Mouse (Mus musculus) myocyte (in vitro differentiated cells): ENCODE results near the gene Plxnb1. TPM values are rescaled to one million over a fixed set of nuclear protein-coding genes. Genes with fewer than 3 reads are reported as not detected.

Experiments
- H3K27me3 ChIP-seq: one replicate; pipeline ENCODE4 v1.6.1; 2011; ENCODE audit not compliant: control insufficient read depth, insufficient read depth, insufficient read length
- H3K36me3 ChIP-seq: one replicate; pipeline ENCODE4 v1.6.1; 2011; ENCODE audit not compliant: control insufficient read depth, insufficient read depth
- H3K4me2 ChIP-seq: one replicate; pipeline ENCODE4 v1.6.1; 2011; ENCODE audit warnings: low read depth, control low read depth
- H3K4me3 ChIP-seq: one replicate; pipeline ENCODE4 v1.5.1; 2011; ENCODE audit warnings: mild to moderate bottlenecking, control low read depth, moderate library complexity
- H3K79me2 ChIP-seq: one replicate; pipeline ENCODE4 v1.6.1; 2011; ENCODE audit not compliant: control insufficient read depth, insufficient read depth
- H3ac ChIP-seq: one replicate; pipeline ENCODE4 v1.6.1; 2011; ENCODE audit not compliant: control insufficient read depth, insufficient read length
- CEBPB ChIP-seq: IDR thresholded peaks from 2 replicates; pipeline ENCODE4 v1.6.1; 2011; ENCODE audit warnings: mild to moderate bottlenecking, moderate library complexity; ENCODE audit not compliant: poor library complexity, insufficient read depth, severe bottlenecking
- E2F4 ChIP-seq: IDR thresholded peaks from one replicate; pipeline ENCODE4 v1.6.1; 2011; ENCODE audit warnings: mild to moderate bottlenecking, control low read depth, moderate library complexity; ENCODE audit not compliant: insufficient read depth
- MAX ChIP-seq: IDR thresholded peaks from one replicate; pipeline ENCODE4 v1.6.1; 2011; ENCODE audit warnings: low read depth, mild to moderate bottlenecking, control low read depth
- MYOD1 ChIP-seq, 3 experiments: IDR thresholded peaks; one replicate each; pipeline ENCODE4 v1.6.1; 2011; ENCODE audit warnings: control low read depth in 2 of 3, low read depth in 2 of 3, mild to moderate bottlenecking in 2 of 3, moderate library complexity in 1 of 3; ENCODE audit not compliant: insufficient read length in 2 of 3, control insufficient read depth in 1 of 3
- MYOG ChIP-seq, 3 experiments: IDR thresholded peaks; one replicate each; pipeline ENCODE4 v1.6.1; 2011; ENCODE audit warnings: control low read depth in 2 of 3, low read depth in 2 of 3, mild to moderate bottlenecking in 2 of 3; ENCODE audit not compliant: insufficient read length in 2 of 3, control insufficient read depth in 1 of 3, insufficient read depth in 1 of 3
- POLR2A ChIP-seq: IDR thresholded peaks from one replicate; pipeline ENCODE4 v1.6.1; 2011; ENCODE audit warnings: low read depth, mild to moderate bottlenecking, control low read depth, moderate library complexity; ENCODE audit not compliant: insufficient read length
- POLR2AphosphoS2 ChIP-seq: IDR thresholded peaks from one replicate; pipeline ENCODE4 v1.6.1; 2011; ENCODE audit warnings: low read depth, control low read depth; ENCODE audit not compliant: insufficient read length
- REST ChIP-seq: IDR thresholded peaks from one replicate; pipeline ENCODE4 v1.6.1; 2011; ENCODE audit warnings: mild to moderate bottlenecking, control low read depth, moderate library complexity; ENCODE audit not compliant: insufficient read depth, insufficient read length
- SRF ChIP-seq: IDR thresholded peaks from one replicate; pipeline ENCODE4 v1.6.1; 2011; ENCODE audit warnings: low read depth; ENCODE audit not compliant: control insufficient read depth, insufficient read length
- TCF12 ChIP-seq: IDR thresholded peaks from one replicate; pipeline ENCODE4 v1.6.1; 2011; ENCODE audit warnings: mild to moderate bottlenecking, control low read depth; ENCODE audit not compliant: poor library complexity, insufficient read depth, severe bottlenecking
- TCF3 ChIP-seq: IDR thresholded peaks from one replicate; pipeline ENCODE4 v1.6.1; 2011; ENCODE audit warnings: low read depth, control low read depth; ENCODE audit not compliant: insufficient read length
- USF1 ChIP-seq: IDR thresholded peaks from one replicate; pipeline ENCODE4 v1.6.1; 2011; ENCODE audit warnings: low read depth, mild to moderate bottlenecking, control low read depth, moderate library complexity
- polyA plus RNA-seq: library from polyadenylated mRNA; unstranded; fragments of >200 nt; fragmentation: generic; extraction: Trizol; gene quantifications from one replicate; pipeline ENCODE4 v1.2.1, GENCODE M21; 2012; ENCODE audit warnings: missing spikeins

Plxnb1 gene
- polyA plus RNA-seq, 1 experiment = 6.1 TPM

DNA sequence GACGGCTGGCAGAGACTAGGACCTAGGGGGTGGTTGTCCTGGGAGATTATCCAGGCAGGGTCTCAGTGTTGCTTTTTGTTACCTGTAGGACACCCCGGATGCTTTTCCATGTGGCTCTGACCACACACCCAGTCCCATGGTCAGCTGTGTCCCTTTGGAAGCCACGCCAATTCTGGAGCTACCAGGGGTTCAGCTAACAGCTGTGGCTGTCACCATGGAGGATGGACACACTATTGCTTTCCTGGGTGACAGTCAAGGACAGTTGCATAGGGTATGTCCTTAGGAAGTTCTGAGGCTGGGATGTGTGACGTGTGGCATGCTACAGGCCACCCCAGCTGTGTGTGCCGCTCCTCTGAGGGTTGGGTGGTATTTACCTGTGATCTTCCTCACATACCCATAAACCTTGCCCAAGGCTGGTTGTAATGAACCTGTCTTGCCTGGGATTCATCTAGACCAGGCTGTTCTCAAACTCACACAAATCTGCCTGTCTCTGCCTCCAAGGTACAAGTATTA lies 6.8 kb downstream of the Plxnb1 start:
- Histone ChIP-seq H3K4me2 (no peak overlapping the region), H3K79me2 (no peaks in the 10 kb centered on the region), H3K4me3 (no peak overlapping the region), H3ac (no peak overlapping the region), H3K36me3 (no peaks in the 10 kb centered on the region), H3K27me3 (no peaks in the 10 kb centered on the region)
- TF ChIP-seq POLR2AphosphoS2 = no peak
- TF ChIP-seq MYOG (IDR thresholded peaks at IDR 0.05; ENCODE audit: control insufficient read depth in 1 of 3, insufficient read depth in 1 of 3, insufficient read length in 2 of 3, low read depth in 2 of 3) = no peak
- TF ChIP-seq REST = no peak
- TF ChIP-seq MAX = no peak
- TF ChIP-seq CEBPB = no peak
- TF ChIP-seq TCF3 = no peak
- no peak for TF ChIP-seq POLR2A
- TF ChIP-seq USF1 = no peak
- TF ChIP-seq MYOD1 (IDR thresholded peaks at IDR 0.05; ENCODE audit: control insufficient read depth in 1 of 3, insufficient read length in 2 of 3, low read depth in 2 of 3) = no peak
- TF ChIP-seq TCF12 = no peak

DNA sequence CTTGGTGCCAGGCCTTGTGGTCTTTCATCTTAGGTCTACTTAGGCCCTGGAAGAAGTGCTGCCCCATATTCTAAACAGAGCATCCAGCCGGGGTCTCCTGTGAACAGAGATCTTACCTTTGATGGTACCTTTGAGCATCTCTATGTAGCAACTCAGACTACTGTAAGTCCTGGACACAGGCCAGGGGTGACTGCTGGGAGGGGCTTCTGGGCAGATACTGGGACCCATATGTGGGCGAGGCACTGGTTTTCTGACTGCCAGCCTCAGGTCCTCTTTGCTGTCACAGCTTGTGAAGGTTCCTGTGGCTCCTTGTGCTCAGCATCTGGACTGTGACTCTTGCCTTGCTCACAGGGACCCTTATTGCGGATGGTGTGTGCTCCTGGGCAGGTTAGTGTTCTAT lies 7.4 kb downstream of the Plxnb1 start:
- no peaks in the 10 kb centered on the region for H3K36me3 ChIP-seq
- no peaks in the 10 kb centered on the region for H3K27me3 ChIP-seq
- no peak overlapping the region for H3K4me2 ChIP-seq
- TF ChIP-seq POLR2AphosphoS2 (no peak), CEBPB (no peak), REST (no peak), TCF3 (no peak), E2F4 (no peak), TCF12 (no peak), SRF (no peak), MYOG (IDR thresholded peaks at IDR 0.05; ENCODE audit: control insufficient read depth in 1 of 3, insufficient read depth in 1 of 3, insufficient read length in 2 of 3, low read depth in 2 of 3) (no peak), MAX (no peak), MYOD1 (IDR thresholded peaks at IDR 0.05; ENCODE audit: control insufficient read depth in 1 of 3, insufficient read length in 2 of 3, low read depth in 2 of 3) (no peak), USF1 (no peak), POLR2A (no peak)
- H3K79me2 ChIP-seq = no peaks in the 10 kb centered on the region
- no peak overlapping the region for H3K4me3 ChIP-seq
- H3ac ChIP-seq = no peak overlapping the region

DNA sequence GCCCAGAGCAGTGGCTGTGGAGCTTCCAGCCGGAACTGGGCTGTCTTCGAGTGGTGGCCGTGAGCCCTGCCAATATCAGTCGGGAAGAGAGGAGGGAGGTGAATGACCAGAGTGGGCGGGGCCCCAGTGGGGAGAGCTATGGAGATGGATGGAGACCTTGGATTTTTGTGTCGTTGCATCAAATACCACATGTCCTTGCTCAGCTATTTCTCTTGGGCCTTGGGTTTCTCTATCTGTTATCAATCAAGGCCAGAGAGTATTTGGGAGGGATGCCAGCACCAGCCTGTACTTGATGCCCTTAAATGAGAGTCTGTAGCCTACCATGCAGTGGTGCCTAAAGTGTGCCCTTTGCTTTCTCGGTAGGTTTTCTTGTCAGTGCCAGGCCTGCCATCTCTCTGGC lies 8.1 kb downstream of the Plxnb1 start:
- Histone ChIP-seq H3K4me3 (no peak overlapping the region), H3K36me3 (no peaks in the 10 kb centered on the region), H3K4me2 (no peak overlapping the region), H3ac (no peak overlapping the region), H3K79me2 (no peaks in the 10 kb centered on the region), H3K27me3 (no peaks in the 10 kb centered on the region)
- TF ChIP-seq SRF = no peak
- TF ChIP-seq TCF3 = no peak
- TF ChIP-seq USF1 = no peak
- no peak for TF ChIP-seq CEBPB
- TF ChIP-seq MYOD1 (IDR thresholded peaks at IDR 0.05; ENCODE audit: control insufficient read depth in 1 of 3, insufficient read length in 2 of 3, low read depth in 2 of 3) = no peak
- no peak for TF ChIP-seq POLR2AphosphoS2
- TF ChIP-seq MAX = no peak

DNA sequence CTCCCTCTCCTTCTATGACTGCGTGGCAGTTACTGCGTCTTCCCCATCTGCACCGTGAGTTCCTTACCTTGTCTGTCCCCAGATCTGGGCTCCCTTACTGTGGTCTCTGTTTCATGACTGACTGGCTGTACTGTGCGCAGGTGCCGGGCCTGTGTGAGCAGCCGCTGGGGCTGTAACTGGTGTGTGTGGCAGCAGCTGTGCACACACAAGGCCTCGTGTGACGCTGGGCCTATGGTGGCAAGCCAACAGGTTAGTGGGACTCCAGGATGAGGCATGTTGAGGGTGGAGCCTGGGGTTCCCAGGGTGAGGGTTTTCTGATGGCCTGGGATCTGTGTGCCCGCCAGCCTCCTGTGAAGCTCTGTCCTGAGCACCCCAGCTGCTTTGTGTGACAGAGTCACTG lies 8.9 kb downstream of the Plxnb1 start:
- Histone ChIP-seq H3K4me3 (no peak overlapping the region), H3ac (no peak overlapping the region), H3K36me3 (no peaks in the 10 kb centered on the region), H3K79me2 (no peaks in the 10 kb centered on the region), H3K27me3 (no peaks in the 10 kb centered on the region), H3K4me2 (no peak overlapping the region)
- TF ChIP-seq E2F4 = no peak
- TF ChIP-seq POLR2AphosphoS2 = no peak
- TF ChIP-seq MAX = no peak
- no peak for TF ChIP-seq REST
- TF ChIP-seq CEBPB = no peak
- no peak for TF ChIP-seq TCF3
- no peak for TF ChIP-seq MYOD1 (IDR thresholded peaks at IDR 0.05; ENCODE audit: control insufficient read depth in 1 of 3, insufficient read length in 2 of 3, low read depth in 2 of 3)
- TF ChIP-seq SRF = no peak
- TF ChIP-seq TCF12 = no peak
- no peak for TF ChIP-seq USF1
- no peak for TF ChIP-seq MYOG (IDR thresholded peaks at IDR 0.05; ENCODE audit: control insufficient read depth in 1 of 3, insufficient read depth in 1 of 3, insufficient read length in 2 of 3, low read depth in 2 of 3)
- TF ChIP-seq POLR2A = no peak

DNA sequence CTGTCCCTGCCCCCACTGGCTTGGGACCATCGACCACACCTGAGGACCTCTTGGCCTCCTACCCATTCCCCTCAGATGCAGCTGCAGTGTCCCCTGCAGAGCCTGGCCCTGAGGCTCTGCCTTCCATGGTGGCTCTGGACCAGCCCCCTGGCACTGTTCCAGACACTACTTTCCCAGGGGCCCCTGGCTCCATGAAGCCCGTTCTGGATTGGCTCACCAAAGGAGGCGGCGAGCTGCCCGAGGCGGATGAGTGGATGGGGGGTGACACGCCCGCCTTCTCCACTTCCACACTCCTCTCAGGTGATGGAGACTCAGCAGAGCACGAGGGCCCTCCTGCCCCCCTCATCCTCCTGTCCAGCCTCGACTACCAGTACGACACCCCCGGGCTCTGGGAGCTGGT lies 9.8 kb downstream of the Plxnb1 start:
- no peak for TF ChIP-seq MYOG (IDR thresholded peaks at IDR 0.05; ENCODE audit: control insufficient read depth in 1 of 3, insufficient read depth in 1 of 3, insufficient read length in 2 of 3, low read depth in 2 of 3)
- no peak for TF ChIP-seq TCF3
- no peak for TF ChIP-seq MAX
- no peak for TF ChIP-seq POLR2A
- no peak for TF ChIP-seq REST
- Histone ChIP-seq H3K79me2 (no peaks in the 10 kb centered on the region), H3K4me2 (no peak overlapping the region), H3K4me3 (no peak overlapping the region), H3K27me3 (no peaks in the 10 kb centered on the region), H3ac (no peak overlapping the region), H3K36me3 (no peaks in the 10 kb centered on the region)
